Mouse (Mus musculus) hindbrain, embryonic 10.5 days (tissue): ENCODE measurements around the gene Myo1c. TPM values are rescaled to one million over a fixed set of nuclear protein-coding genes. Genes with fewer than 3 reads are reported as not detected.
A peak's percentile ranks its signal among the peaks of the same experiment; 100 is the strongest.

Experiments
- DNase-seq: peaks from one replicate; pipeline ENCODE4 v3.0.0-alpha.2; 2017; ENCODE audit warnings: low spot score
- H3K27ac ChIP-seq: fragments of 300-500 bp; sonication (generic); 2 replicates; pipeline ENCODE4 v1.5.1; 2016; ENCODE audit warnings: mild to moderate bottlenecking, moderate library complexity
- H3K27me3 ChIP-seq: fragments of 300-500 bp; sonication (generic); 2 replicates; pipeline ENCODE4 v1.6.1; 2016; ENCODE audit warnings: mild to moderate bottlenecking; ENCODE audit not compliant: poor library complexity, insufficient read depth, severe bottlenecking
- H3K36me3 ChIP-seq: fragments of 300-500 bp; sonication (generic); 2 replicates; pipeline ENCODE4 v1.6.1; 2016; ENCODE audit warnings: mild to moderate bottlenecking, moderate library complexity
- H3K4me1 ChIP-seq: fragments of 300-500 bp; sonication (generic); replicated peaks from 2 replicates; pipeline ENCODE4 v1.6.1; 2016; ENCODE audit warnings: mild to moderate bottlenecking
- H3K4me3 ChIP-seq: fragments of 300-500 bp; sonication (generic); 2 replicates; pipeline ENCODE4 v1.5.1; 2016; ENCODE audit warnings: mild to moderate bottlenecking, moderate library complexity
- H3K9me3 ChIP-seq: fragments of 300-500 bp; sonication (generic); 2 replicates; pipeline ENCODE4 v1.6.1; 2016; ENCODE audit warnings: mild to moderate bottlenecking, moderate library complexity
- whole genome bisulfite sequencing: fragments of 180-500 bp; shearing (Covaris S2); methylation state at CpG from one replicate; pipeline ENCODE4 v1.1.7; 2016; 5-methylcytosine and 5-hydroxymethylcytosine counted together
- polyA plus RNA-seq: library from polyadenylated mRNA; unstranded; fragments of >200 nt; fragmentation: Nextera tagmentation; extraction: Ambion mirVana; gene quantifications from 2 replicates; pipeline ENCODE4 v1.2.1, GENCODE M21; 2016

Gene Myo1c
- 16.4 and 19.0 TPM in 2 replicates for polyA plus RNA-seq

- Histone ChIP-seq H3K27ac (peak within 1 kb of the TSS; percentile 91), H3K9me3 (no peaks in the 10 kb centered on the region), H3K27me3 (peaks cover 34% of the 10 kb centered on the region), H3K36me3 (peaks cover 9% of the 10 kb centered on the region), H3K4me1 (peaks cover 54% of the 10 kb centered on the region), H3K4me3 (peak within 1 kb of the TSS; percentile 77)
- WGBS, result 69% methylated on average over 7 of the region's 7 CpGs
- peak; percentile 21 for DNase-seq
Measured at GRCm38 (mm10) chr11:75650311-75650710, at the start of gene Myo1c. Gene Myo1c (plus strand): TSS chr11:75650504.

GRCm38 (mm10) chr11:75604826-75605225 is 45.5 kb upstream of the Myo1c start:
- H3K36me3 ChIP-seq, result peaks cover 89% of the 10 kb centered on the region
- no peak overlapping the region for H3K27ac ChIP-seq
- no peak for DNase-seq
- no peak overlapping the region for H3K4me3 ChIP-seq
- H3K4me1 ChIP-seq, result no peaks in the 10 kb centered on the region
- WGBS, result 93% methylated on average over 5 of the region's 5 CpGs
- H3K27me3 ChIP-seq, result no peaks in the 10 kb centered on the region
- H3K9me3 ChIP-seq, result no peaks in the 10 kb centered on the region

GRCm38 (mm10) chr11:75605318-75605717 is 45.0 kb upstream of the Myo1c start:
- peaks cover 89% of the 10 kb centered on the region for H3K36me3 ChIP-seq
- no peak for DNase-seq
- 83% methylated on average over 1 of the region's 1 CpGs for WGBS
- H3K4me1 ChIP-seq, result no peaks in the 10 kb centered on the region
- no peak overlapping the region for H3K4me3 ChIP-seq
- H3K27ac ChIP-seq, result no peak overlapping the region
- no peaks in the 10 kb centered on the region for H3K9me3 ChIP-seq
- H3K27me3 ChIP-seq, result no peaks in the 10 kb centered on the region

GRCm38 (mm10) chr11:75608776-75609175 is 41.5 kb upstream of the Myo1c start:
- Histone ChIP-seq H3K27me3 (no peaks in the 10 kb centered on the region), H3K27ac (no peak overlapping the region), H3K4me1 (no peaks in the 10 kb centered on the region), H3K4me3 (no peak overlapping the region), H3K9me3 (no peaks in the 10 kb centered on the region), H3K36me3 (peaks cover 88% of the 10 kb centered on the region)
- 90% methylated on average over 5 of the region's 5 CpGs for WGBS
- DNase-seq, result no peak

GRCm38 (mm10) chr11:75610021-75610420 is 40.3 kb upstream of the Myo1c start:
- no peak for DNase-seq
- 80% methylated on average over 2 of the region's 2 CpGs for WGBS
- no peak overlapping the region for H3K4me3 ChIP-seq
- H3K36me3 ChIP-seq, result peaks cover 88% of the 10 kb centered on the region
- H3K9me3 ChIP-seq, result no peaks in the 10 kb centered on the region
- no peak overlapping the region for H3K27ac ChIP-seq
- H3K27me3 ChIP-seq, result no peaks in the 10 kb centered on the region
- no peaks in the 10 kb centered on the region for H3K4me1 ChIP-seq

- Histone ChIP-seq H3K4me3 (no peak overlapping the region), H3K36me3 (peaks cover 96% of the 10 kb centered on the region), H3K27me3 (no peaks in the 10 kb centered on the region), H3K27ac (no peak overlapping the region), H3K9me3 (no peaks in the 10 kb centered on the region), H3K4me1 (no peaks in the 10 kb centered on the region)
- WGBS, result 88% methylated on average over 1 of the region's 1 CpGs
- DNase-seq, result no peak
Measured at GRCm38 (mm10) chr11:75614769-75615168, 35.5 kb upstream of the Myo1c start.

GRCm38 (mm10) chr11:75615556-75615955 is 34.7 kb upstream of the Myo1c start:
- no peak overlapping the region for H3K4me3 ChIP-seq
- H3K4me1 ChIP-seq, result no peaks in the 10 kb centered on the region
- peaks cover 96% of the 10 kb centered on the region for H3K36me3 ChIP-seq
- H3K27ac ChIP-seq, result no peak overlapping the region
- DNase-seq, result no peak
- 89% methylated on average over 2 of the region's 2 CpGs for WGBS
- no peaks in the 10 kb centered on the region for H3K9me3 ChIP-seq
- no peaks in the 10 kb centered on the region for H3K27me3 ChIP-seq

- 80% methylated on average over 5 of the region's 5 CpGs for WGBS
- Histone ChIP-seq H3K36me3 (peaks cover 94% of the 10 kb centered on the region), H3K9me3 (no peaks in the 10 kb centered on the region), H3K4me1 (no peaks in the 10 kb centered on the region), H3K4me3 (no peak overlapping the region), H3K27ac (no peak overlapping the region), H3K27me3 (no peaks in the 10 kb centered on the region)
- peak; percentile 11 for DNase-seq
Measured at GRCm38 (mm10) chr11:75619133-75619532, 31.2 kb upstream of the Myo1c start.

- Histone ChIP-seq H3K4me3 (no peak overlapping the region), H3K9me3 (no peaks in the 10 kb centered on the region), H3K27me3 (no peaks in the 10 kb centered on the region), H3K4me1 (no peaks in the 10 kb centered on the region), H3K27ac (no peak overlapping the region), H3K36me3 (peaks cover 92% of the 10 kb centered on the region)
- 94% methylated on average over 12 of the region's 12 CpGs for WGBS
- DNase-seq, result no peak
Measured at GRCm38 (mm10) chr11:75620136-75620780, 30.0 kb upstream of the Myo1c start.

GRCm38 (mm10) chr11:75621426-75621825 is 28.9 kb upstream of the Myo1c start:
- Histone ChIP-seq H3K27ac (no peak overlapping the region), H3K4me1 (no peaks in the 10 kb centered on the region), H3K9me3 (no peaks in the 10 kb centered on the region), H3K4me3 (no peak overlapping the region), H3K27me3 (no peaks in the 10 kb centered on the region), H3K36me3 (peaks cover 92% of the 10 kb centered on the region)
- no peak for DNase-seq
- WGBS, result 91% methylated on average over 2 of the region's 2 CpGs

GRCm38 (mm10) chr11:75622588-75623329 is 27.5 kb upstream of the Myo1c start:
- WGBS, result 88% methylated on average over 2 of the region's 2 CpGs
- Histone ChIP-seq H3K4me3 (no peak overlapping the region), H3K4me1 (no peaks in the 10 kb centered on the region), H3K36me3 (peaks cover 92% of the 10 kb centered on the region), H3K27me3 (no peaks in the 10 kb centered on the region), H3K27ac (no peak overlapping the region), H3K9me3 (no peaks in the 10 kb centered on the region)
- DNase-seq, result no peak

- Histone ChIP-seq H3K4me3 (no peak overlapping the region), H3K4me1 (no peaks in the 10 kb centered on the region), H3K27me3 (no peaks in the 10 kb centered on the region), H3K9me3 (no peaks in the 10 kb centered on the region), H3K27ac (no peak overlapping the region), H3K36me3 (peaks cover 90% of the 10 kb centered on the region)
- DNase-seq, result no peak
- WGBS, result 79% methylated on average over 2 of the region's 2 CpGs
Measured at GRCm38 (mm10) chr11:75624102-75624554, 26.2 kb upstream of the Myo1c start.

- DNase-seq, result no peak
- peaks cover 73% of the 10 kb centered on the region for H3K36me3 ChIP-seq
- no peaks in the 10 kb centered on the region for H3K27me3 ChIP-seq
- H3K4me3 ChIP-seq, result no peak overlapping the region
- 94% methylated on average over 4 of the region's 4 CpGs for WGBS
- H3K27ac ChIP-seq, result no peak overlapping the region
- no peaks in the 10 kb centered on the region for H3K9me3 ChIP-seq
- H3K4me1 ChIP-seq, result peaks cover 7% of the 10 kb centered on the region
Measured at GRCm38 (mm10) chr11:75625820-75626219, 24.5 kb upstream of the Myo1c start.
